Mouse (Mus musculus) heart, adult 2 months (tissue): ENCODE data around the gene Ctbp2. TPM values are rescaled to one million over a fixed set of nuclear protein-coding genes. Genes with fewer than 3 reads are reported as not detected.

Experiments used
- DNase-seq, 2 experiments: peaks; one replicate each; pipeline ENCODE4 v3.0.0; 2021
- H3K27ac ChIP-seq: fragments of 200-600 bp; 2 replicates; pipeline ENCODE4 v1.8.1; 2022
- H3K27me3 ChIP-seq: fragments of 200-500 bp; 2 replicates; pipeline ENCODE4 v1.6.1; 2012; ENCODE audit warnings: mild to moderate bottlenecking, low read length, inconsistent platforms, mixed read lengths; ENCODE audit not compliant: control insufficient read depth, insufficient read depth
- H3K36me3 ChIP-seq: fragments of 200-500 bp; 2 replicates; pipeline ENCODE4 v1.6.1; 2012; ENCODE audit warnings: low read length, inconsistent platforms; ENCODE audit not compliant: control insufficient read depth, insufficient read depth
- H3K4me1 ChIP-seq: fragments of 200-500 bp; 2 replicates; pipeline ENCODE4 v1.6.1; 2011; ENCODE audit warnings: low read length; ENCODE audit not compliant: control insufficient read depth, insufficient read depth
- H3K4me3 ChIP-seq: fragments of 200-600 bp; 2 replicates; pipeline ENCODE4 v1.8.1; 2022
- H3K79me2 ChIP-seq: fragments of 200-500 bp; replicated peaks from 2 replicates; pipeline ENCODE4 v1.6.1; 2012; ENCODE audit warnings: mild to moderate bottlenecking, inconsistent platforms, low read length, moderate library complexity, mixed read lengths; ENCODE audit not compliant: control insufficient read depth, insufficient read depth
- H3K9ac ChIP-seq: fragments of 200-500 bp; 2 replicates; pipeline ENCODE4 v1.6.1; 2012; ENCODE audit warnings: low read depth, mild to moderate bottlenecking, control low read depth, inconsistent platforms, low read length, mixed read lengths
- CTCF ChIP-seq: fragments of 200-600 bp; IDR thresholded peaks from 2 replicates; pipeline ENCODE4 v1.8.1; 2022; ENCODE audit warnings: antibody characterized with exemption, mild to moderate bottlenecking, moderate library complexity
- EP300 ChIP-seq: fragments of 200-500 bp; IDR thresholded peaks from 2 replicates; pipeline ENCODE4 v1.6.1; 2011; ENCODE audit warnings: low read depth, low read length, control low read depth; ENCODE audit not compliant: insufficient read depth
- POLR2A ChIP-seq: fragments of 200-500 bp; IDR thresholded peaks from 2 replicates; pipeline ENCODE4 v1.6.1; 2011; ENCODE audit warnings: mild to moderate bottlenecking, low read depth, low read length, control low read depth; ENCODE audit not compliant: insufficient read depth
- WGBS: fragments of 180-500 bp; shearing (Covaris S2); methylation state at CpG from one replicate; pipeline ENCODE4 v1.1.7; 2018; 5-methylcytosine and 5-hydroxymethylcytosine counted together
- intact Hi-C: fragments of 180-260 bp; cut with DNase I; formaldehyde crosslinking; loops from one replicate; pipeline ENCODE4 v1.15.1; 2025
- polyA plus RNA-seq: library from polyadenylated mRNA; depleted of rRNA; stranded (reverse); fragments of >200 nt; gene quantifications from 2 replicates; pipeline ENCODE4 v1.2.3, GENCODE M21; 2012
- total RNA-seq, 2 experiments: library from RNA; stranded (reverse); gene quantifications; 2 replicates each; pipeline ENCODE4 v1.2.3; 2021

The Ctbp2 gene
- total and polyA plus RNA-seq, 3 experiments: 22.8 to 28.3 (median 28.1) TPM

DNA sequence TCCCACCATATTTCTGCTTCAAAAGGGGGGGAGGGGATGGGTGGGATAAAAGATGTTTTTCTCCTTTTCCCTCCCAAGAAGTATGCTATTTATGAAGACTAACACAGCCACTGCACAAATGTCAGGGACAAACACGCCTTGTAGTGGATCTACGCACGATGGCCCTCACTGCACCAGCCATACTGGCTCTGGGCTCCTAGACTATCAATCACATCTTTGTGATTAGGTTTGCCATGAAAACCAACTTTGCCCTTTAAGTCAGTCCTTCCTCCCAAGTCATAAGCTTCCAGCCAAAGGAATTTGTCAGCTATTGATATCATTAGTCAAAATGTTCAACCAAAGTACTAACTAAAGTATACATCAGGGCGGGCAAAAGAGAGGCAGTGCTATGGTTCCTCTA, 96.2 kb downstream of the Ctbp2 start:
- DNase-seq: no peak
- Histone ChIP-seq H3K4me3 (no peak overlapping the region), H3K27ac (no peak overlapping the region), H3K36me3 (no peaks in the 10 kb centered on the region), H3K9ac (no peak overlapping the region), H3K27me3 (no peaks in the 10 kb centered on the region), H3K4me1 (peaks cover 3% of the 10 kb centered on the region), H3K79me2 (peaks cover 6% of the 10 kb centered on the region)
- 92% methylated on average over 4 of the region's 4 CpGs for WGBS
- intact Hi-C loops: no loop called here
- no peak for TF ChIP-seq EP300
- TF ChIP-seq CTCF: no peak
- TF ChIP-seq POLR2A: no peak

GRCm38 (mm10) chr7:133024694-133025093, 99.5 kb downstream of the Ctbp2 start:
- DNase-seq: no peak

DNA sequence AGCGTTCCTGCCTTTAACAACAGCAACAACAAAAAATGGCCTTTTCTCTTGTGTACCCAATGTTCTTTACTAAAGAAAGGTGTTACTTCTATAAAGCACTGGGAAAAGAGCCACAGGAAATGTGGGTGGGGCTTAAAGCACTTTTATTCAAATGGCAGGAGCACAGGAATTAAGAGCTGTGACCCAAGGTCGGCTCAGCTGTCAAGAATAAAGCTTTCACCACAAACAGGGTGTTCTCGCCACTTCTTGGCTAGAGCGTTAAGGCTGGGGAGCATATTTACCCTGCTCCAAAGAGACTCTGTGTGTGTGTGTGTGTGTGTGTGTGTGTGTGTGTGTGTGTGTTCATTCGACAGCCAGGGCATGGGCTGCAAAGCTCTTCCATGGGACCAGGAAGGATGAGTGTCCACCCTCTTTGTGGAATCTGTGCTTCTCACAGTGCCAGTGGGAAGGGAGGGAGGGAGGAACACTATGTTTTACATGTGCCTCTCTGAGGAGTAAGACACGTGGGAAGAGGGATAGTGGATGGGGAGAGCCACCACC, 104.6 kb downstream of the Ctbp2 start:
- Histone ChIP-seq H3K36me3 (no peaks in the 10 kb centered on the region; the same call in none of the 2 replicates), H3K27me3 (no peaks in the 10 kb centered on the region), H3K4me3 (no peak overlapping the region), H3K4me1 (peaks cover 15% of the 10 kb centered on the region), H3K27ac (no peak overlapping the region; the same call in 1 of the 2 replicates), H3K9ac (no peak overlapping the region), H3K79me2 (no peaks in the 10 kb centered on the region; the same call in 1 of the 2 replicates)
- DNase-seq: no peak
- WGBS: 16% methylated on average over 6 of the region's 6 CpGs
- no peak for TF ChIP-seq EP300
- TF ChIP-seq CTCF: no peak
- TF ChIP-seq POLR2A: no peak
- intact Hi-C loops: no loop called here

More at GRCm38 (mm10) chr7:133024694-133025093, 99.5 kb downstream of the Ctbp2 start:
- no peak for TF ChIP-seq CTCF
- Histone ChIP-seq H3K4me1 (peaks cover 9% of the 10 kb centered on the region), H3K27me3 (no peaks in the 10 kb centered on the region), H3K4me3 (no peak overlapping the region), H3K9ac (no peak overlapping the region), H3K79me2 (peaks cover 4% of the 10 kb centered on the region), H3K36me3 (no peaks in the 10 kb centered on the region; the same call in 1 of the 2 replicates), H3K27ac (no peak overlapping the region)
- 75% methylated on average over 1 of the region's 1 CpGs for WGBS
- intact Hi-C loops: no loop called here

GRCm38 (mm10) chr7:133018961-133019360, 105.2 kb downstream of the Ctbp2 start:
- Histone ChIP-seq H3K79me2 (no peaks in the 10 kb centered on the region; the same call in 1 of the 2 replicates), H3K9ac (no peak overlapping the region), H3K4me3 (no peak overlapping the region), H3K36me3 (no peaks in the 10 kb centered on the region; the same call in none of the 2 replicates), H3K27me3 (no peaks in the 10 kb centered on the region), H3K27ac (no peak overlapping the region; the same call in 1 of the 2 replicates), H3K4me1 (peaks cover 15% of the 10 kb centered on the region)
- DNase-seq: no peak
- 82% methylated on average over 7 of the region's 7 CpGs for WGBS
- TF ChIP-seq CTCF (no peak), EP300 (no peak), POLR2A (no peak)
- intact Hi-C loops: no loop called here

DNA sequence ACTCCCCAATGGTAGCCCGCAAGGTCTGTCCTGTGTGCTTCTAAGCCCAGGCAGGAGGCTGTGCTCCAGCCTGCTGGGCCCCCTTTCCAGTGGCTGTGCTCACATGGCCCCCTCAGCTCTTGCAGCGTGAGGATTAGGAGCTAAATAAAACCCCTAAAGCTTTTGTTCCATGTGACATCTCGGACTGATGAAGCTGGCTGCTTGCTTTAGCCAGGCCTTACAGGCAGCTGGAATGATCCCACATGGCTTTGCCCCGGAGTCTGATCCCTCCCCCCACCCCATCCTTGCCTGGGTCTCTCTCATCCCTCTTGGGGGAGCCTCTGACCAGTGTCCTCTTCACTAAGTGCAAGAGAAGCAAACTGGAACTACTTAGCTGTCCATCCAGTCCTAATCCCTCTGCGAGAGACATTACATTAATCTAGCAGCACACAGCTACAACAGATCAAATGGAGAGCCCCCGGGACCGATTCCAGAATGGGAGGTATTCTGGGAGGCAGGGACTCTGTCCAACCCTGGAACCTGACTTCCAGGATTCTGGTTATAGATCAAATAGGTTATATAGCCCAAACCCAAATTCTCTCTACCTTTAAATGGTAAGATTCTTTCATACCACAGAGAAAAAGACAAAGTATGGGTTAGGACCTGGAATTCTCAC, 108.6 kb downstream of the Ctbp2 start:
- peak overlapping the region; percentile 1 for H3K27ac ChIP-seq
- H3K4me3 ChIP-seq: no peak overlapping the region
- peak in 1 of 2 experiments; percentile 32 for DNase-seq
- intact Hi-C loops: no loop called here
- WGBS: 39% methylated on average over 7 of the region's 7 CpGs
- no peaks in the 10 kb centered on the region for H3K27me3 ChIP-seq
- TF ChIP-seq EP300 (no peak), POLR2A (no peak), CTCF (no peak)
- peaks cover 8% of the 10 kb centered on the region for H3K36me3 ChIP-seq
- peaks cover 2% of the 10 kb centered on the region; the same call in 1 of the 2 replicates for H3K79me2 ChIP-seq
- peaks cover 24% of the 10 kb centered on the region for H3K4me1 ChIP-seq
- H3K9ac ChIP-seq: no peak overlapping the region

DNA sequence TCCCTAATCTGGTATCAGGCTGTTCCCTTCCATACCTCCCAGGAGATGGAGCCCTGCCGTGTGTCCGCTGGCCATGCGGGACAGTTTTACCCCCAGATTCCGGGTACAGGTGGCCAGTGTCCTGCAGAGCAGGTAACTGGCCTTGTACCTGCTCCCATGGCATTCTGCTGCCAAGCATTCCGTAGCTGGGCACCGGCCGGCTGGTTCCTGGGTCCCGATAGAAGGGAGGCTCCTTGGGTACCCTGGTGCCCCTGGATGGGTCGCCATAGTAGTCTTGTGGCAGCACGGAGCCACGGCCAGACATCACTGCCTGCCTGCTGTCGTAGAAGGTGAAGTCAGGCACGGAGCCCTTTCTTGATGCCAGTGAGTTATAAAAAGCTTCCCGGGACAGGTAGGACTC, 109.5 kb downstream of the Ctbp2 start:
- H3K27me3 ChIP-seq: no peaks in the 10 kb centered on the region
- peaks cover 16% of the 10 kb centered on the region for H3K4me1 ChIP-seq
- no peak overlapping the region for H3K4me3 ChIP-seq
- no peak for DNase-seq
- peaks cover 8% of the 10 kb centered on the region for H3K36me3 ChIP-seq
- H3K79me2 ChIP-seq: peaks cover 2% of the 10 kb centered on the region
- no peak for TF ChIP-seq POLR2A
- H3K27ac ChIP-seq: no peak overlapping the region
- WGBS: 88% methylated on average over 14 of the region's 14 CpGs
- intact Hi-C loops: no loop called here
- no peak overlapping the region for H3K9ac ChIP-seq
